Mouse (Mus musculus) heart, adult 2 months (tissue): ENCODE data around the gene Prex1. TPM values are rescaled to one million over a fixed set of nuclear protein-coding genes. Genes with fewer than 3 reads are reported as not detected.

ENCODE experiments used
- DNase-seq, 2 experiments: peaks; one replicate each; pipeline ENCODE4 v3.0.0; 2021
- H3K27ac ChIP-seq: fragments of 200-600 bp; 2 replicates; pipeline ENCODE4 v1.8.1; 2022
- H3K27me3 ChIP-seq: fragments of 200-500 bp; 2 replicates; pipeline ENCODE4 v1.6.1; 2012; ENCODE audit warnings: mild to moderate bottlenecking, low read length, inconsistent platforms, mixed read lengths; ENCODE audit not compliant: control insufficient read depth, insufficient read depth
- H3K36me3 ChIP-seq: fragments of 200-500 bp; 2 replicates; pipeline ENCODE4 v1.6.1; 2012; ENCODE audit warnings: low read length, inconsistent platforms; ENCODE audit not compliant: control insufficient read depth, insufficient read depth
- H3K4me1 ChIP-seq: fragments of 200-500 bp; 2 replicates; pipeline ENCODE4 v1.6.1; 2011; ENCODE audit warnings: low read length; ENCODE audit not compliant: control insufficient read depth, insufficient read depth
- H3K4me3 ChIP-seq: fragments of 200-600 bp; 2 replicates; pipeline ENCODE4 v1.8.1; 2022
- H3K79me2 ChIP-seq: fragments of 200-500 bp; replicated peaks from 2 replicates; pipeline ENCODE4 v1.6.1; 2012; ENCODE audit warnings: mild to moderate bottlenecking, inconsistent platforms, low read length, moderate library complexity, mixed read lengths; ENCODE audit not compliant: control insufficient read depth, insufficient read depth
- H3K9ac ChIP-seq: fragments of 200-500 bp; 2 replicates; pipeline ENCODE4 v1.6.1; 2012; ENCODE audit warnings: low read depth, mild to moderate bottlenecking, control low read depth, inconsistent platforms, low read length, mixed read lengths
- CTCF ChIP-seq: fragments of 200-600 bp; IDR thresholded peaks from 2 replicates; pipeline ENCODE4 v1.8.1; 2022; ENCODE audit warnings: antibody characterized with exemption, mild to moderate bottlenecking, moderate library complexity
- EP300 ChIP-seq: fragments of 200-500 bp; IDR thresholded peaks from 2 replicates; pipeline ENCODE4 v1.6.1; 2011; ENCODE audit warnings: low read depth, low read length, control low read depth; ENCODE audit not compliant: insufficient read depth
- POLR2A ChIP-seq: fragments of 200-500 bp; IDR thresholded peaks from 2 replicates; pipeline ENCODE4 v1.6.1; 2011; ENCODE audit warnings: mild to moderate bottlenecking, low read depth, low read length, control low read depth; ENCODE audit not compliant: insufficient read depth
- WGBS: fragments of 180-500 bp; shearing (Covaris S2); methylation state at CpG from one replicate; pipeline ENCODE4 v1.1.7; 2018; 5-methylcytosine and 5-hydroxymethylcytosine counted together
- intact Hi-C: fragments of 180-260 bp; cut with DNase I; formaldehyde crosslinking; loops from one replicate; pipeline ENCODE4 v1.15.1; 2025
- polyA plus RNA-seq: library from polyadenylated mRNA; depleted of rRNA; stranded (reverse); fragments of >200 nt; gene quantifications from 2 replicates; pipeline ENCODE4 v1.2.3, GENCODE M21; 2012
- total RNA-seq, 2 experiments: library from RNA; stranded (reverse); gene quantifications; 2 replicates each; pipeline ENCODE4 v1.2.3; 2021

Gene Prex1
- total and polyA plus RNA-seq, 3 experiments = 5.2 to 9.8 (median 6.0) TPM

GRCm38 (mm10) chr2:166598453-166599155 is 115.0 kb downstream of the Prex1 start:
- 84% methylated on average over 12 of the region's 12 CpGs for WGBS
- TF ChIP-seq CTCF (peak; percentile 41), POLR2A (no peak), EP300 (no peak)
- no peak for DNase-seq
- Histone ChIP-seq H3K27ac (no peak overlapping the region), H3K4me1 (no peaks in the 10 kb centered on the region), H3K27me3 (no peaks in the 10 kb centered on the region), H3K79me2 (no peaks in the 10 kb centered on the region), H3K9ac (no peak overlapping the region), H3K36me3 (no peaks in the 10 kb centered on the region), H3K4me3 (no peak overlapping the region)
- intact Hi-C loops = no loop called here

GRCm38 (mm10) chr2:166597763-166598162 is 115.9 kb downstream of the Prex1 start:
- intact Hi-C loops = no loop called here
- DNase-seq = no peak
- WGBS = 77% methylated on average over 6 of the region's 6 CpGs

GRCm38 (mm10) chr2:166592034-166592912 is 121.4 kb downstream of the Prex1 start:
- Histone ChIP-seq H3K79me2 (no peaks in the 10 kb centered on the region), H3K4me3 (no peak overlapping the region), H3K27me3 (no peaks in the 10 kb centered on the region), H3K36me3 (no peaks in the 10 kb centered on the region), H3K4me1 (no peaks in the 10 kb centered on the region), H3K27ac (no peak overlapping the region), H3K9ac (no peak overlapping the region)
- WGBS = 48% methylated on average over 21 of the region's 21 CpGs
- intact Hi-C loops = loop anchor here (1.0 to 2.0 kb wide), 2 partner anchors 123 to 189 kb away; no protein-coding TSS in a partner anchor
- peak; percentile 71 to 85 for DNase-seq
- TF ChIP-seq CTCF (peak; percentile 99), POLR2A (no peak), EP300 (peak; percentile 93)

More at GRCm38 (mm10) chr2:166597763-166598162, 115.9 kb downstream of the Prex1 start:
- TF ChIP-seq EP300 (no peak), POLR2A (no peak), CTCF (no peak)
- Histone ChIP-seq H3K36me3 (no peaks in the 10 kb centered on the region), H3K27me3 (no peaks in the 10 kb centered on the region), H3K27ac (no peak overlapping the region), H3K9ac (no peak overlapping the region), H3K4me1 (no peaks in the 10 kb centered on the region), H3K79me2 (no peaks in the 10 kb centered on the region), H3K4me3 (no peak overlapping the region)

GRCm38 (mm10) chr2:166584491-166584890 is 129.1 kb downstream of the Prex1 start:
- no peaks in the 10 kb centered on the region for H3K36me3 ChIP-seq
- DNase-seq = no peak

GRCm38 (mm10) chr2:166583292-166583691 is 130.3 kb downstream of the Prex1 start:
- TF ChIP-seq POLR2A (no peak), EP300 (no peak), CTCF (peak; percentile 24)
- no peak overlapping the region for H3K9ac ChIP-seq
- no peaks in the 10 kb centered on the region for H3K79me2 ChIP-seq
- 96% methylated on average over 5 of the region's 5 CpGs for WGBS
- no peak overlapping the region for H3K4me3 ChIP-seq
- intact Hi-C loops = no loop called here
- H3K36me3 ChIP-seq = no peaks in the 10 kb centered on the region
- H3K4me1 ChIP-seq = no peaks in the 10 kb centered on the region
- DNase-seq = no peak
- H3K27me3 ChIP-seq = no peaks in the 10 kb centered on the region
- H3K27ac ChIP-seq = no peak overlapping the region

More at GRCm38 (mm10) chr2:166584491-166584890, 129.1 kb downstream of the Prex1 start:
- Histone ChIP-seq H3K4me3 (no peak overlapping the region), H3K4me1 (no peaks in the 10 kb centered on the region), H3K27ac (no peak overlapping the region), H3K79me2 (no peaks in the 10 kb centered on the region), H3K9ac (no peak overlapping the region), H3K27me3 (no peaks in the 10 kb centered on the region)
- TF ChIP-seq EP300 (no peak), POLR2A (no peak), CTCF (peak; percentile 67)
- intact Hi-C loops = no loop called here
- WGBS = 69% methylated on average over 3 of the region's 3 CpGs
